Mouse (Mus musculus): ENCODE results near the gene Igsf9. TPM values are rescaled to one million over a fixed set of nuclear protein-coding genes. Genes with fewer than 3 reads are reported as not detected.
A peak's percentile ranks its signal among the peaks of the same experiment; 100 is the strongest.

The Igsf9 gene
- polyA plus RNA-seq, 1 experiment from 2014 or later = 0.24 TPM

DNA sequence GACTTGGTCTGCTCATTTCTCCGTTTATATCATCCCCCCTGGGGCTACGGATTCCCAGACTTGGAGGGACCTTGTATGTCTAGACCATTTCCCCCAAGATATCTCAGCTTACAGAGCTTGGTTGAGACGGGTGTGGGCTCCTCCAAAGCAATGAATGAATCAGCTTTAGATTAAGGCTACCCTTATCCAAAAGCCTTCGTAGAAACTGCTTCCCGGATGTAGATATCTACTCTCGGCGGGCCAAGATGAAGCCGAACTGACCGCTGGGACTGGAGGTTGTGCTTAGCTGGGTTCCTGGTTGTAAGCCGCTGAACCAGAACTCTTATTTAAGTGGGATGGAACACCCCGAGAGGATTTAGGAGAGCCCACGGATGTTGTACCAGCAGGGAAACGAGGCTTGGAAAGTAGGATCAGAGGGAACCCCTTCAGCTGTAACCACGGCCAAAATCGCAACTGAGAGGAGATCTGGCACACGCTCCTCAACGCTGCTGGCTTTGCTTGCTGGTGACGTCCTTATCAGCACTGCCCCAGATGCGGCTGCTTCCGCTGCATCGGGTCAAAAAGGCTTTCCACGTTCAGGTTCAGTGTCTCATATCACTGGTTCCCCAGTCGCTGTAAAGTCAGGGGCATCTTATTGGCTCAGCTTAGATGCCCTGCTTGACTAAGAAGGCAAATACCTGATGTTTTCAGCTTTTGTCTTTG, 44.9 kb downstream of the Igsf9 start:
- H3K4me3 ChIP-seq (ENCODE audit: inconsistent target) = peak overlapping the region; percentile 1; the same call in 1 of the 2 replicates
- 24% methylated on average over 23 of the region's 23 CpGs for WGBS (ENCODE audit: missing documents)
- H3K36me3 ChIP-seq (ENCODE audit: inconsistent target) = no peaks in the 10 kb centered on the region
- H3K79me2 ChIP-seq (ENCODE audit: inconsistent target) = no peaks in the 10 kb centered on the region
- no peak overlapping the region for H3K27ac ChIP-seq

DNA sequence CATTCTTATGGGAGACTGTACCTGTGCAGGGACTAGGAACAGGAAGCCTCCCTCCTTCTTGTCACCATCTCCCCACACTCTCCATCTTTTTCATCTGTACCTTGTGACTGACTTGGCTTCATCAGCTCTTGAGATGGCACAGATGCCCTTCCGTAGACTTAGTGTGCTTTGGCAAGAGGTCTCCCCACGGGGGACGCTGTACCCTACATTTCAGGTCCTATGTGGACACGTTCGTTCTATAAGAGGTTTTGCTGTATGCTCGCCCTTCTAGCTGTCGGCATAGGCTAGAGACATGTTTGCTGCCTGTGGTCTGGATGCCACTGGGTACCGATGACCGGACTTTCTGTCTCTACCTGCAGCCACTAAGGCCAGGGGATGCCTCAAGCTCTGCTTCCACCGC, 45.8 kb downstream of the Igsf9 start:
- H3K4me3 ChIP-seq (ENCODE audit: inconsistent target) = no peak overlapping the region
- H3K27ac ChIP-seq = no peak overlapping the region
- WGBS (ENCODE audit: missing documents) = 93% methylated on average over 10 of the region's 10 CpGs

DNA sequence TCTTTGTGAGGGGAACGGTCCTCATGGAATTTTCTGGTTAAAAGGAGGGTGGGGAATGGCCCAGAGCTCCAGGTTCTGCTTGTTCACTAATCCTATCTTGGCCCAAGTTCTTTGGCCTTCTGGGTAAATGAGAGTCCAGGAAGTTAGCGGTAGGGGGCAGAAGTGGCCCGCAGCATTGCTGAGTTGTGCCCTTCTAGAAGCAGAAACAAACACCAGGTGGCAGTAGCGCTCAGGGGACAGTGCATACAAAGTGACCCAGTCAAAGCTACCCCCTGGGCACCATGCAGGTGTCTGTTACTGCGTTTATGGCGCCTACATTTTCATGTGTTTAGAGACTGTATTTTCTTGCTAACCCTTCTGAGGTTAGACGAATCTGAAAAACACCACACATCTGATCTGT, 47.1 kb downstream of the Igsf9 start:
- Histone ChIP-seq H3K27ac (no peak overlapping the region), H3K4me3 (ENCODE audit: inconsistent target) (no peak overlapping the region), H3K36me3 (ENCODE audit: inconsistent target) (no peaks in the 10 kb centered on the region), H3K79me2 (ENCODE audit: inconsistent target) (no peaks in the 10 kb centered on the region)
- 2% methylated on average over 7 of the region's 7 CpGs for WGBS (ENCODE audit: missing documents)

More for the DNA sequence above, 45.8 kb downstream of the Igsf9 start:
- H3K36me3 ChIP-seq (ENCODE audit: inconsistent target) = no peaks in the 10 kb centered on the region
- H3K79me2 ChIP-seq (ENCODE audit: inconsistent target) = no peaks in the 10 kb centered on the region

DNA sequence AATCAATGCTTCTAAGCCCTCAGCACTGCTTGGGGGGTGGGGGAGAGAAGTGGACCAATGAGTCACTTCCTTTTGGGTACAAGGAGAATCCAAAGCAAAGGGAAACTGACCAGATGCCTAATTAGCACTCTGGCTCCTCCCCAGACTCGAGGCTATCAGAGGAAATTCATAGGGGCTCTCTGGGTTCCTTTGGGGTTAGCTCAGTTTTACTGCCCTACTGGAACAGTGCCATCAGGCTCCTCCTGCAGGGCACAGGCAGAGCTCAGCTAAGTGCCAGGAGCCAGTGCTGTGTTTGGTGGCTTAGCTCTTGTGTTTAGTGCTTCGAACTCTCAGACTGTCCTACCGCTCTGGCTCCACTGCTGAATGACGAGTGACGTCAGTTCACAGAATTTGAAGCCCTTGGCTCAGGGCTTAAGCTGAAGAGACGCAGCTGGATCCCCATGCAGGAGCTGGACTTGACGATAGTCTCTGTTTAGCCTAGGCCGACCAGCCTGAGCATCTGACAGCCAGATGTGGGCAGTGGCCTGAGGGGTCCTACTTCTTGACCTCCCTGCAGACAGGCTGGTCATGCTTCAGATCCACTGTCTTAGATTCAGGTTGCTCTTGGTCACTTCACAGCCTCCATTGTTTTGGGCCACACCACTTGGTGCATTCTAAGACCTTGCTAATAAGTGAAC, 49.1 kb downstream of the Igsf9 start:
- H3K27ac ChIP-seq = no peak overlapping the region
- no peaks in the 10 kb centered on the region for H3K79me2 ChIP-seq (ENCODE audit: inconsistent target)
- no peaks in the 10 kb centered on the region for H3K36me3 ChIP-seq (ENCODE audit: inconsistent target)
- H3K4me3 ChIP-seq (ENCODE audit: inconsistent target) = no peak overlapping the region
- WGBS (ENCODE audit: missing documents) = 36% methylated on average over 8 of the region's 8 CpGs

DNA sequence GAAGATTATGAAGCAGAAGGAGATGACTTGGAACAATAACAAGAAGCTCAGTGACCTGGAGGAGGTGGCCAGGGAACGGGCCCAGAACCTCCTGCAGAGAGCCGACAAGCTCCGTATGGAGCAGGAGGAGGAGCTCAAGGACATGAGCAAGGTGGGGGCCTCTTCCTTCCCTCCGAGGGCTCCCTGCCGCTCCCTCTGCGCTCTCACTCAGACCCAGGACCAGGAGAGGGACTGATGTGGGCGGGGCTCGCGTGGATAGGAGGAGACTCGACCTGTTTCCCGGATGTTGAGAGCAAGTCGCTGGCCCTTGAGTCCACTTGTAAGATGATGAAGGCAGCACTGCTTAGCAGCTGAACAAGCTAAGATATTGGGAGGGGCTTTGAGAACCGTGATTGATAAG, 51.0 kb downstream of the Igsf9 start:
- Histone ChIP-seq H3K79me2 (ENCODE audit: inconsistent target) (no peaks in the 10 kb centered on the region), H3K27ac (no peak overlapping the region), H3K4me3 (ENCODE audit: inconsistent target) (no peak overlapping the region), H3K36me3 (ENCODE audit: inconsistent target) (no peaks in the 10 kb centered on the region)
- 54% methylated on average over 12 of the region's 13 CpGs for WGBS (ENCODE audit: missing documents)

DNA sequence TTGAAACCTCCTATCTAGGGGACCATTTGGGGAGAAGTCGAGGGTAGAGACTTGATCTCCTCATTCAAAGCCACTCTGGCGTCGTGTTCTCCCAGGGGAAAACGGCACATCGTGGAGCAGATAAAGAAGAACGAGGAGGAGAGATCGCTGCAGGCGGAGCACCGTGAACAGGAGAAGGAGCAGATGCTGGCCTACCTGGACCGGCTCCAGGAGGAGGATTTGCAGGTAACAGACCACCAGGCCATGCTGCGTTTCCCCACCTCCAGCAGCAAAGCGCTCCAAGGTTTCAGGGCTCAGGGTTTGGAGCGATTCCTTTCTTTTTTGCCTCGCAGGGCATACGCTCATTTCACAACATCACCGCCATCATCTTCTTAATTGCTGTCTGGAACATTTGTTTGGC, 53.5 kb downstream of the Igsf9 start:
- Histone ChIP-seq H3K36me3 (ENCODE audit: inconsistent target) (no peaks in the 10 kb centered on the region), H3K4me3 (ENCODE audit: inconsistent target) (no peak overlapping the region), H3K79me2 (ENCODE audit: inconsistent target) (no peaks in the 10 kb centered on the region), H3K27ac (no peak overlapping the region)
- WGBS (ENCODE audit: missing documents) = 91% methylated on average over 16 of the region's 16 CpGs

DNA sequence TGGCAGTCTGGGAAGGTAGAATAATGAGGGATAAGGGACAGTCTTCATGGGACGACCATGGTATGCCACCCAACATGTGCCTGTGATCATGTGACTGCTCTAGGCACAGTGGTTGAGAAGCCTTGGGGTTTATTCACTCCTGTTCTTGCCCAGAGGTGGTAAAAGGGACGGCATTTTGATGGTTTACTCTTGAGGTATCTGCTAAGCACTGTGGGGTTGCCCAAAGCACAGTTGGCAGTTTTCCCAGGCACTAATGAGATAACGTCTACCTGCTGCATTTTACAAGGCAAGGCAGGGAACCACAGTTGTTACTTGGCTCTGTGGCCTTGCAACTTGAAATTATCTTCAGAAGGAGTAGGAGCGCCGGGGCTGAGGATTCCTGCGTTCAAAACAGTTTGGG, 58.2 kb downstream of the Igsf9 start:
- Histone ChIP-seq H3K79me2 (ENCODE audit: inconsistent target) (no peaks in the 10 kb centered on the region), H3K27ac (no peak overlapping the region), H3K36me3 (ENCODE audit: inconsistent target) (no peaks in the 10 kb centered on the region), H3K4me3 (ENCODE audit: inconsistent target) (no peak overlapping the region)
- 75% methylated on average over 5 of the region's 6 CpGs for WGBS (ENCODE audit: missing documents)

DNA sequence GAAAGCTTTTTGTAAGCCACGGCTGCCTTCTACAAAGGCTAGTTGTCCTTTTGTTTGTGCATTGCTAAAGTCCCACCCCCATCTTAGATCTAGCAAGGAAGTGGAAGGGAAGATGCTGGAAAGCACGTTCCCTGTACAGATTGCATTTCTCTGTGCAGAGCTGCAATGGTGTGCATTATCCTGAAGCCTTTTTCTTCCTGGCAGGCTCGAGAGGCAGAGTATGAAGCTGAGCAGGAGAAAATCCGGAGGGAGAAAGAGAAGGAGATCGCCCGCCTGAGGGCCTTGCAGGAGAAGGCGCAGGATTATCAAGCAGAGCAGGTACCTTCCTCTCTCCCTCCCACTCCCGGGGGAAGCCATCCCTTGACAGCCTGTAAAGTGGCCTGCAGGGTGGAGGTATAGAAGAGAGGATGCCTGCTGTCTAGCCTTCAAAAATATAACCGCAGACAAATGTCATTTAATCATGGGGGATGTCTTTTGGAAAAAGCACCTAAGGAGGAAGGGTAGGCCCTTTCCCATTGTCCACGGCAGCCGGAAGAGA, 58.8 kb downstream of the Igsf9 start:
- H3K27ac ChIP-seq = no peak overlapping the region
- WGBS (ENCODE audit: missing documents) = 89% methylated on average over 9 of the region's 11 CpGs
- no peak overlapping the region for H3K4me3 ChIP-seq (ENCODE audit: inconsistent target)
- H3K36me3 ChIP-seq (ENCODE audit: inconsistent target) = no peaks in the 10 kb centered on the region
- no peaks in the 10 kb centered on the region for H3K79me2 ChIP-seq (ENCODE audit: inconsistent target)

DNA sequence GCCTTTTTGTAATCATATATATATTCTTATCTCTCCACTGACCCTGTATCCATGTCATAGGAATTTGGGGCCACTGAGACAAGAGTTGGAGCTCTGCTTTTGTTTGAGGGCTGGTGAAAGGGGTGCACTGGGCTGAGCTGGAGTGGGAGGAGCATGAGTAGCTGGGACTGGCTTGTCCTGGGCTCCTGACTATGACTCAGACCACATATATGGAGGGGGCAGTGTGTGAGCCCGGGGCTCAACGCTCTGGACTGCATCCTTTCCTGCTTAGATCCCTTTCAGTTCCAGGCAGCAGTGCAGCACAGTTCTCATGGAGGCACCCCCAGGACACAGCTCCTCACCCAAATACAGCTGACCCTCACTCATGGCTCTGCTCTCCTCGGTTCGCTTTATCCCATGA, 64.5 kb downstream of the Igsf9 start:
- no peak overlapping the region for H3K27ac ChIP-seq
- 81% methylated on average over 4 of the region's 4 CpGs for WGBS (ENCODE audit: missing documents)
- no peaks in the 10 kb centered on the region; the same call in 1 of the 2 replicates for H3K79me2 ChIP-seq (ENCODE audit: inconsistent target)
- H3K4me3 ChIP-seq (ENCODE audit: inconsistent target) = no peak overlapping the region
- H3K36me3 ChIP-seq (ENCODE audit: inconsistent target) = no peaks in the 10 kb centered on the region

Other genes with a start within 250 kb of the Igsf9 start
- not detected in 3 replicates for gene Atp1a4, start 223.4 kb upstream of the Igsf9 start, polyA plus RNA-seq (2018)
- gene Igsf8, start 220.1 kb upstream of the Igsf9 start, polyA plus RNA-seq (2018) = 26.8 to 55.6 TPM (median 36.2 TPM) in 3 replicates
- not detected in 3 replicates for gene Atp1a2, start 183.7 kb upstream of the Igsf9 start, polyA plus RNA-seq (2018)
- gene Kcnj9, start 152.5 kb upstream of the Igsf9 start, polyA plus RNA-seq (2018) = 0.06 to 0.33 TPM in 2 of 3 replicates, not detected in the other
- 0.28 to 1.9 TPM (median 0.66 TPM) in 3 replicates for gene Kcnj10, start 140.6 kb upstream of the Igsf9 start, polyA plus RNA-seq (2018)
- gene Pigm, start 105.2 kb upstream of the Igsf9 start, polyA plus RNA-seq (2018) = 5.6 to 9.2 TPM (median 7.8 TPM) in 3 replicates
- 8.4 to 43.7 TPM (median 12.1 TPM) in 3 replicates for gene Slamf9, start 6.4 kb upstream of the Igsf9 start, polyA plus RNA-seq (2018)
- 178 to 475 TPM (median 441 TPM) in 3 replicates for gene Tagln2, start 18.3 kb downstream of the Igsf9 start, polyA plus RNA-seq (2018)
- gene Cfap45, start 39.0 kb downstream of the Igsf9 start, polyA plus RNA-seq (2018) = 1.6 to 2.7 TPM (median 1.7 TPM) in 3 replicates
- 0.23 to 0.37 TPM (median 0.32 TPM) in 3 replicates for gene Vsig8, start 74.2 kb downstream of the Igsf9 start, polyA plus RNA-seq (2018)
- gene Slamf8, start 108.8 kb downstream of the Igsf9 start, polyA plus RNA-seq (2018) = 4.9 to 26.0 TPM (median 20.1 TPM) in 3 replicates
- not detected in 3 replicates for gene Fcrl6, start 120.8 kb downstream of the Igsf9 start, polyA plus RNA-seq (2018)
- gene Dusp23, start 151.2 kb downstream of the Igsf9 start, polyA plus RNA-seq (2018) = 11.6 to 19.7 TPM (median 15.7 TPM) in 3 replicates
- not detected in 3 replicates for gene Crp, start 216.3 kb downstream of the Igsf9 start, polyA plus RNA-seq (2018)

All from macrophage (primary cell).